ENCODE assay signal across 8 mouse cellular contexts in the genomic region with DNA sequence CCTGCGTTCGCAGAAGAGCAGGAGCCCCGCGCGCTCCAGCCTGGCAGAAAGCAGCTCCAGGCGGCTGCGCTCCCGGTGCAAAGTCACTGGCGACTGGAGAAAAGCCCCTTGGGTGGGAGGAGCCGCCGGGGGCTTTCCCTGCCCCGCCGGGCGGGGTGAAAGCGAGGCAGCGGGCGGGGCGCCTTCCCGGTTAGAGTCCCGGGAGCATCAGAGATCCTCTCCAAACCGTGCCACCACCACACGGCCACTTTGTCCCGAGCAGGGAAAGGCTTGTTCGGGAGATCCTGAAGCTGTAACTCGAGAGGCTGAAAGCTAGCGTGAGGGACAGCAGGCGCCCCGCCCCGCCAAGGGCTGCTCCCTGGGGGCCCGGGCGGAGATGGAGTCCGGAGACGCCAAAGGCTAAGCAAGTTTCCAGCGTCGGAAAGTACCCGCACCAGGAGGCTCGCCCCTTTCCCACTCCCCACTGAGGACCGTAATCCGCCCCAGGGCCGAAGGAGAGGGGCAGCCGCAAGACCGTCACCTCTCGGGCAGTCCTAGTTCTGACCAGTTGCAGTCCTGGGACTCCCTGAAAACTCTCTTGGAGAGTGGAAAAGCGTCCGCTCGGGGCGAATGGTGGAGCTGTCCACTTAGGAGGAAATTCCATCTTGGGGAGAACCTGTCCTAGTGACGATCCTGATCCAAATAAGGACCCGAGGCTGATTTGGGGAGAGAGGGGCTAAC. TPM values are rescaled to one million over a fixed set of nuclear protein-coding genes. Genes with fewer than 3 reads are reported as not detected.
DNase-seq lines count a peak whose midpoint lies in the region; ATAC-seq lines count a peak whose summit lies in the region.

A gene (minus strand): TSS at position 246 of the 720 bp plus-strand sequence.

- peak; percentile 21 to 31 for DNase-seq in cerebellum, postnatal 25 days
- no peak for DNase-seq in cerebellum, adult 11-12 months
- peak; percentile 98 for DNase-seq in heart, adult 11 months
- peak; percentile 84 for DNase-seq in kidney, adult 11 months

- peaks cover 42% of the 10 kb centered on the region for H3K4me1 ChIP-seq in limb, embryonic 13.5 days
- peaks cover 34% of the 10 kb centered on the region for H3K4me1 ChIP-seq in midbrain, embryonic 13.5 days (replicated peaks)
- peaks cover 7% of the 10 kb centered on the region; the same call in 1 of the 2 replicates for H3K4me1 ChIP-seq in stomach, embryonic 15.5 days

- ATAC-seq in common myeloid progenitor, adult 5-6 weeks (replicated peaks; ENCODE audit: low read depth, poor library complexity, severe bottlenecking) = peak; percentile 17; the same call in 1 of the 2 replicates
- ATAC-seq in limb, embryonic 13.5 days (ENCODE audit: low FRiP score, low read depth) = 0 out of 2 replicates have a peak, but pooled peaks have one; percentile 9
- ATAC-seq in midbrain, embryonic 13.5 days = peak; percentile 29; the same call in 1 of the 2 replicates
- peak; percentile 24; the same call in 1 of the 2 replicates for ATAC-seq in stomach, embryonic 15.5 days (ENCODE audit: insufficient read depth, low FRiP score, low read depth)

- H3K27ac ChIP-seq in limb, embryonic 13.5 days = no peak within 1 kb of the TSS
- H3K27ac ChIP-seq in midbrain, embryonic 13.5 days = no peak within 1 kb of the TSS
- H3K27ac ChIP-seq in stomach, embryonic 15.5 days = no peak within 1 kb of the TSS

- H3K4me3 ChIP-seq in limb, embryonic 13.5 days = peak within 1 kb of the TSS; percentile 61
- H3K4me3 ChIP-seq in midbrain, embryonic 13.5 days (replicated peaks) = peak within 1 kb of the TSS; percentile 55
- H3K4me3 ChIP-seq in stomach, embryonic 15.5 days (replicated peaks) = peak within 1 kb of the TSS; percentile 53

- H3K27me3 ChIP-seq in limb, embryonic 13.5 days = peaks cover 74% of the 10 kb centered on the region
- peaks cover 80% of the 10 kb centered on the region for H3K27me3 ChIP-seq in midbrain, embryonic 13.5 days
- peaks cover 42% of the 10 kb centered on the region for H3K27me3 ChIP-seq in stomach, embryonic 15.5 days (replicated peaks)

- H3K9ac ChIP-seq in limb, embryonic 13.5 days = peak within 1 kb of the TSS; percentile 66
- peak within 1 kb of the TSS; percentile 64 for H3K9ac ChIP-seq in midbrain, embryonic 13.5 days (replicated peaks)
- peak within 1 kb of the TSS; percentile 29 for H3K9ac ChIP-seq in stomach, embryonic 15.5 days

- WGBS in limb, embryonic 13.5 days = under 1% methylated on average over 49 of the region's 49 CpGs
- WGBS in midbrain, embryonic 13.5 days = under 1% methylated on average over 49 of the region's 49 CpGs
- WGBS in stomach, embryonic 15.5 days = under 1% methylated on average over 47 of the region's 49 CpGs

- peak within 1 kb of the TSS; percentile 100 for H3K4me2 ChIP-seq in limb, embryonic 13.5 days (replicated peaks)
- H3K4me2 ChIP-seq in midbrain, embryonic 13.5 days (replicated peaks) = peak within 1 kb of the TSS; percentile 100
- H3K4me2 ChIP-seq in stomach, embryonic 15.5 days = peak within 1 kb of the TSS; percentile 98

- no peaks in the 10 kb centered on the region for H3K9me3 ChIP-seq in limb, embryonic 13.5 days
- H3K9me3 ChIP-seq in midbrain, embryonic 13.5 days = no peaks in the 10 kb centered on the region
- H3K9me3 ChIP-seq in stomach, embryonic 15.5 days = no peaks in the 10 kb centered on the region

- H3K36me3 ChIP-seq in limb, embryonic 13.5 days = no peaks in the 10 kb centered on the region
- H3K36me3 ChIP-seq in midbrain, embryonic 13.5 days = no peaks in the 10 kb centered on the region
- H3K36me3 ChIP-seq in stomach, embryonic 15.5 days = no peaks in the 10 kb centered on the region

RNA-seq across cellular contexts. Expression of the gene that starts here (rescaled TPM):
- 0.23 and 2.2 TPM in 2 replicates for total RNA-seq in common myeloid progenitor, adult 5-6 weeks (2017)
- polyA plus RNA-seq in limb, embryonic 13.5 days (2015; fragmentation: Nextera tagmentation; extraction: Ambion mirVana) = 0.43 and 0.50 TPM in 2 replicates
- 0.64 and 0.86 TPM in 2 replicates for polyA plus RNA-seq in midbrain, embryonic 13.5 days (2015; fragmentation: Nextera tagmentation; extraction: Ambion mirVana)
- polyA plus RNA-seq in stomach, embryonic 15.5 days (2015; fragmentation: Nextera tagmentation; extraction: Ambion mirVana) = 0.52 and 0.87 TPM in 2 replicates

Comparison
In these comparisons a context has a peak if more than half of its experiments do, and no peak if none do; other contexts are left out.
1. Peak in ATAC-seq, H3K4me3 ChIP-seq, H3K9ac ChIP-seq and H3K4me2 ChIP-seq in limb, embryonic 13.5 days; RNA of the gene not detected or under 1 TPM.
2. Peak in ATAC-seq, H3K4me3 ChIP-seq, H3K9ac ChIP-seq and H3K4me2 ChIP-seq in midbrain, embryonic 13.5 days; RNA of the gene not detected or under 1 TPM.
3. Peak in ATAC-seq, H3K4me3 ChIP-seq, H3K9ac ChIP-seq and H3K4me2 ChIP-seq in stomach, embryonic 15.5 days; RNA of the gene not detected or under 1 TPM.